Mouse (Mus musculus) testis, postnatal 14 days (tissue): ENCODE measurements at regions not wholly inside any gene's neighbourhood (a gene's known extent, or its start where the extent isn't known, plus 50 kb on each side); places are given as distances from the start of the nearest gene placed in this dataset.
"Not testable (repeated sequence)": the region's sequence is repeated elsewhere in the genome, so short reads cannot be mapped to it uniquely, and the experiment has no call there.

Experiments
- DNase-seq: peaks from one replicate; pipeline ENCODE4 v3.0.0; 2021; ENCODE audit warnings: low spot score

DNA sequence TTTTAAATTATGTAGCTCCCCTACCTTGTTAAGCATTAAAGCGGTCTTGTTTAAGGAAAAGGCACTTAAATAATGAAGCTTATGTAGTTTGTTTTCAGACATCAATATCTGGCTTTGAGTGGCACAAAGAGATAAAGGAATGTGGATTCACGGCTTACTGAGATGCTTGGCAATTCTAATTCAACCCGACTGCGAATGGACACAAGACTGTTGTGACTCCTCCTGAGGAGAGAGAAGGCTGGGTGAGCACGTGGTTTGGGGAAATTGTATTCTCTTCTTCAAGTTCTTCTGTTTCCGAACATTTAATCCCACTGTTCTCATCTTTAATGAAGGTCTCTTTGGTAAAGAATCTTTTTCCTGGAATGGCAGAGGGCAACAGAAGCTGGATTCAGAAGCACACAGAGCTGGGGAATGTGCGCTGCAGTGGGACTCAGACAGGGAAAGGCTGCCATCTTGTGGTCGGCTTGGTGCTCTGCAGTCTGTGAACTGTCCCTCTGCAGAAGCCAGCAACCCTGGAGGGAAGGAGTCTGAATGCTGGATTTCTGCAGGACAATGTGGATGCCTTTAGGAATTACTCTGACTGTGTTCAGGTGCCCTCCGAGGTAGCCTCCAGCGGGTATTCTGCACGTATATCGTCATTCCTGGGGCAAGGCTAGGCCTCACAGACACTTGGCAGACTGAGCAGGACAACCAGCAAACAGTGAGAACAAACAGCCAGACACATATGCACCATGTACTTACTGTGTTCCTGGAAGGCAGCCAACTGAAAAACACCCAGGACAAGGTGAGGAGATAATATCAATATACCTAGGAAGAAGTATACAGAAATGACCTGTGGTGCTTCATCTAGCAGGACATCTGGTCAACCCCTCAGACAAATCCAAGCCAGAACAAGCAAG, 54.0 kb upstream of the Pax1 start:
- DNase-seq: peak; percentile 49

DNA sequence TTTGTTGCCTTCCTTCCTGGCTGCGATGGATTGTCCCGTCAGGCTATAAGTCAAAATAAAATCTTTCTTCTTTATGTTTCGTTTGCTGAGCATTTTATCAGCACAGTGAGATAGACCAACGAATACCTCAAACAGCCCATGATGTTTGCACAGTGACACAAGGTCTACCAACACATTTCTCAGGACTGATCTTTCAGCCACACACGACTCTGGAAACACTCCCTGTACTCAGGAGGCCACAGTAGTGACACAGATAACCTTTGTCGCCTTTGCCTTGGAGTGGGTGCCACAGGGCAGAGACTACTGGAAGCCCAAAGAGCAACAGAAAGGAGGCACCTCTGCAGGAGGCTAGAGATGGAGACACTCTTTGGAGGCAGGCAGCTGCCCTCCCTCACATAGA, 55.0 kb upstream of the Pax1 start:
- DNase-seq: no peak

DNA sequence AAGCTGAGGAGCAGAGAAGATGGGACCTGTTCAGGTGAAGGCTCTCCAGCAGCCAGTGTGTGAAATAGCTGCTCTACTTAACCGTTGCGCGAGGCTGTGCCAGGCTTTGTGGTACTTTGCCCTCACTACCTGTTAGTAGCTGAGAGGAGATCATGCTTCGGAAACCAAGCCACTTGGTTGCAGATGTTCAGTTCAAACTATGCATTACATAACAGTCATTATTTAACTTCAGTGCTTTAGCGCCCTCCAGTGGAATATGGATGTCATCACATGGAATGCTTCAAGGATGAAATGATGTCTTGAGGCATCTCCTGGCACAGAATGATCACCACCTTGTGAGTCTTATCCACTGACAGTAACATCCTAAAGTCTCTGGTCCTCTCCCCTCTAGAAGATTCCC, 56.5 kb upstream of the Pax1 start:
- peak; percentile 22 for DNase-seq

DNA sequence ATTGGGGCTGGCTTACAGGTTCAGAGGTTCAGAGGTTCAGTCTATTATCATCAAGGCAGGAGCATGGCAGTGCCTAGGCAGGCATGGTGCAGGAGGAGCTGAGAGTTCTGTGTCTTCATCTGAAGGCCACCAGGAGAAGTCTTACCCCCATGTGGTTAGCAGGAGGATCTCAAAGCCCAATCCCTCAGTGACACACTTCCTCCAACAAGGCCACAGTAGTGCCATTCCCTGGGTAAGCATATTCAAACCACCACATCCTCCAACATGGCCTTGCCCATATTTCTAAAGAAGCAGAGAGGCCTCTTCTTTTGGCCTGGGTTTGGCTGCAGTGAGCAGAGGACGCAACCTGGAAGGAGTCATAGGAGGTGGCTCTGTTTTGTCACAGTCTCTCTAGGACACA, 61.2 kb upstream of the Pax1 start:
- no peak for DNase-seq

DNA sequence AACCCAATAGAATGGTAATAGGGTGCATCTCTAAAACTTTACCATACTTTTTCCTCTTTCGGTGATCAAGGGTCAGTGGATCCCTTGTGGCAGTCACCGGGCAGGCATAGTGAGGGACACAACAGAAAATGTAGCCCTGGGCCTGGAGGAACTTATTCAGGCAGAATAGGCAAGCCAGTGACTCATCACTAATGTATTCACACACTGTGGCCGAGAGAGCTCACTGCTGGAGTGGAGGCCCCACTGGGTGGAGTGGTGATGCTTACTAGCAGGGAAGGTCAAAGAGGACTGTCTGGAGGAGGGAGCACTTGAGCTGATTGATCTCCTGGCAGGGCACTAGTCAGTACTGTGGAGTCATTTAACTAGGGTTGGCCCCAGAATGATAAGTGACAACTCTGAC, 62.4 kb upstream of the Pax1 start:
- no peak for DNase-seq

DNA sequence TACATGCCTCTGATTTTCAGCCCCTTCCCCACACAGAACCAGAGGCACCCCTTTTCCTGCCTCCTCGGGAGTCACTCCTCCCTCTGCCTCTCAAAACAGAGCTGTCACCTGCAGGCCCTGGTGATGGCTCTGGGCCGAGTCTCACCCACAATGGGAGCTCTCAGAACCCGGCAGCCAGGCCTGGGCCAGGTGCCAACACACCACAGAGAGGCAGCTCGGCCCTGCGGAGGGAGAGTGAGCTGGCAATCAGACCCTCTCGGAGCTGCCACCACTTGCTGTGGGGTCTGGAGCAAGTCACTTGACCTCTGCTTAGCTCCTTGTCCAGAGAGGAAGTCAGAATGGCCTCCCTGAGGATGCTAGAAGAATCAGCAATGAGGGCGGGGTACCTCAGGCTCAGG, 63.2 kb upstream of the Pax1 start:
- DNase-seq: peak; percentile 16

DNA sequence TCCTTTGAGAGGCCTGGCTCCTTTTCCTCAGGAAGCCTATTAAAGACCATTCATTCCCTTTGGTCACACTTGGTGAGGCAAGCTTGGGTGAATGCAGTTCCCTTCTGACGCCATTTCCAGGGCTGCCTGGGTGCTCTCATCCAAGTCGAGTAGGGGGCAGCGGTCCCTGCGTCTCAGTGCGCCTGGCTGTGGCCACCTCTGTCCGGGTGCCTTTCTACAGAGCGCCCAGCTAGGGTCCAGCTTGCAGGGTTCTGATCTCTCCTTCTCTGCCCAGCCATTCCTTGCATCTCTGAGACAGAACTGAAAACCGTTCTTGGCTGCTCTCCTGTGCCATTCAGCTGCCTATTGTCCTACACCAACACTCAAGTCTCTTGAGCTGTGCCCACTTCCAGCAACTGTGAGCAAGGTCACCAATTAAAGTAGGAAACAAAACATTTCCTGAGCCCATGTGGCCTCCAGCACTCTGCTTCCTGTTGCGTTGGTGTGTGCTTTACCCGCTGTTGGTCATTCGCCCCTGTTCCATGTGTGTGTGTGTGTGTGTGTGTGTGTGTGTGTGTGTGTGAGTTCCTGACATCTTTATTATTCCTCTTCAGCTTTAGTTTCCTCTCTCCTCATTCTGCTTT, 63.7 kb upstream of the Pax1 start:
- no peak for DNase-seq

DNA sequence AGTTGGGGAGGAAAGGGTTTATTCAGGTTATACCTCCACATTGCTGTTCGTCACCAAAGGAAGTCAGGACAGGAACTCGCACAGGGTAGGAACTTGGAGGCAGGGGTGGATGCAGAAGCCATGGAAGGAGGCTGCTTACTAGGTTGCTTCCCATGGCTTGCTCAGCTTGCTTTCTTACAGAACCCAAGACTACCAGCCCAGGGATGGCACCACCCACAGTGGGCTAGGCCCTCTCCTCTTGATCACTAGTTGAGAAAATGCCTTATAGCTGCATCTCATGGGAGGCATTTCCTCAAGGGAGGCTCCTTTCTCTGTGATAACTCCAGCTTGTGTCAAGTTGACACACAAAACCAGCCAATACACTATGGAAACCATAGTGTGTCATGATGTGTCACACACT, 66.8 kb upstream of the Pax1 start:
- not testable (repeated sequence) for DNase-seq

DNA sequence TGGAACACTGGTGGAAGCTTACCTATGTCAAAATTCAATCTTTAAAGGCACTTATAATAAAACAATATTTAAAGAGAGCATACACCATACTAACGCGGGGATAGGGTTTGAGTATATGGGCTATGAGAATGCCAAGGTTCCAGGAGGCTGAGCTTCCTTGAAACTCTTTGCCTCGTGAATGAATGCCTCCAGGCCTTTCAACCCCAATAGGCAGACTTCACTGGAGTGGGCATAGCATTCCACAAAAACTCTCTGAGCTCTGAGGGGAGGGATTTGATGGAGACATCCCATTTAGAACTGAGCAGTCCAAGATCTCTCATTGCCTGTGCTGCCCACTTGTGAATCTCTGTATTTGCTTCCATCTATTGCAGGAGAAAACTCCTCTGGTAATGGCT, 68.4 kb upstream of the Pax1 start:
- no peak for DNase-seq

DNA sequence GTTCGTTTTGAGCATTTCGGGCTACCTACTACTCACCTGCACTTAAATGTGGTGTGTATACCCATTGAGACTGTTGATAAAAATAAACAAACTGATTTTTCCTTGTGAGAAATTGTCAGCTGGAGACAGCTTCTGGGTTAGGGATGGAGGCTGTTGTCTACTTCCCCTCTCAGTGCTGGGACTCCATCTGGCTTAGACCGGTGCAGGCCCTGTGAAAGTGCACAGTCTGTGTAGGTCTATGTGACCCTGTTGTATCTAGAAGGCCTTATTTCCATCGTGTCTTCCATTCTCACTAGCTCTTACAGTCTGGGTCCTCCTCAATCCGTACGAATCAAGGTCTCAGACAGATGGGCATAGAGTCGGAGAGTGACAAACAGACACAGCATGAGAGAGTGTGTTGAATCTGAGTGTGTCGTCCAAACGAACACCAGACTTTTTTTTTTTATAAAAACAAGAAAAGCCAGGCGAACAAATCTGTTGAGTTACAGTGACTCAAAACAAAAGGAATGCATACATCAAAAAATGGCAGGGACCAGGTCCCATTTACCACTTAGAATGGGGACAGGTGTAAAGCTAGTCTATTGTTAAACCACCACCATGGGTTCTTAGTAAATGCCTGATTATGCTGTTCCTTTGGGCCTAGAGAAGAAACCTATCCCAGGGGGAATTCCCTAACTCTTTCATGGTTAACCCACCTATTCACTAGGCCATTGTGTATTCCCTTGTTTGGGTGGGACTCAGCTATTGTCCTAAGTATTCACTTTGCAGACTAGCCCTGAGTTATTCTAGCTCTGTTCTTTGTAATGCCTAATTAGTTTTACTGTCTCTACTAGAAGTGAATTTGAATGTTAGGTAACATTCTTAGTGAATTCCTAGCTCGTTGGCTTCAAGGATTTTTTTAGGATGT, 69.1 kb upstream of the Pax1 start:
- no peak for DNase-seq

DNA sequence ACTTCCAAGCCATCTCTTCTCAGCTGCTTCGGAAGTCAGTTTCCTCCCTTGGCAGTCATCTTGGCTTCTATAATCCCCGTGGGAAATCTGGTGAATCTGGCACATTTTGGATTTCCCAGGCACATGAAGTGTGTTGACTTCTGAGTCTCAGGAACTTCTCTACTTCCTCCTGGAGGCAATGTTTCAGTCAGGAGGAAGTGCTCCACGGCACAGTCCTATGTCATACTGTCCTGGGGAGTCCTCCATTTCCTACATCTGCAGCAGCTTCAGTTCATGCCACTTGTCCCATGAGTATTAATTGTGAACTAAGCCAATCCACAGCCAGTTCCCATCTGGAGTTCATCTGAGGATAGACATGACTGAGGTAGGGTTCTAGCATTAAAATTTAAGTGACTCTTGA, 78.3 kb upstream of the Pax1 start:
- no peak for DNase-seq

DNA sequence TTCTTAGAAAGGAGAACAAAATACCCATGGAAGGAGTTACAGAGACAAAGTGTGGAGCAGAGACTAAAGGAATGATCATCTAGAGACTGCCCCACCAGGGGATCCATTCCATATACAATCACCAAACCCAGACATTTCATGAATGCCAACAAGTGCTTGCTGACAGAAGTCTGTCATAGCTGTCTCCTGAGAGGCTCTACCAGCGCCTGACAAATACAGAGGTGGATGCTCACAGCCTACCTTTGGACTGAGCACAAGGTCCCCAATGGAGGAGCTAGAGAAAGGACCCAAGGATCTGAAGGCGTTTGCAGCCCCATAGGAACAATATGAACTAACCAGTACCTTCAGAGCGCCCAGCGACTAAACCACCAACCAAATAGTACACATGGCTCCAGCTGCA, 83.6 kb upstream of the Nkx2-2 start:
- no peak for DNase-seq

DNA sequence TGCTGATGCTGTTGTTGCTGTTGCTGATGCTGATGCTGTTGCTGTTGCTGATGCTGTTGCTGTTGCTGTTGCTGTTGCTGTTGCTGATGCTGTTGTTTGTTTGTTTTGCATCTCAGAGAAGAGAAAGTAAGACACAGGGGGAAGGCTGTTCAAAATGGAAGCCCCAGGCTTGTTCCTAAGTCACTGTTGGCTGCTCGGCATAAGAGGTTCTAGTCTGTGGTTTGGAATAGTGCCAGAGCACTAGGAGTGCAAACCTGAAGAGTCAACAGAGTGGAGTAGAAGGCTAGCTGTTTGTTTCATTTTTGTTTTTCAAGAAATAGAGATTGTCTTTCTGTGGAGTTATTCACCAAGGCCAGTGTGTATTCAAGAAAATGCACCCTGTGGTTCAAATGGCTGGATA, 75.1 kb upstream of the Nkx2-2 start:
- no peak for DNase-seq

DNA sequence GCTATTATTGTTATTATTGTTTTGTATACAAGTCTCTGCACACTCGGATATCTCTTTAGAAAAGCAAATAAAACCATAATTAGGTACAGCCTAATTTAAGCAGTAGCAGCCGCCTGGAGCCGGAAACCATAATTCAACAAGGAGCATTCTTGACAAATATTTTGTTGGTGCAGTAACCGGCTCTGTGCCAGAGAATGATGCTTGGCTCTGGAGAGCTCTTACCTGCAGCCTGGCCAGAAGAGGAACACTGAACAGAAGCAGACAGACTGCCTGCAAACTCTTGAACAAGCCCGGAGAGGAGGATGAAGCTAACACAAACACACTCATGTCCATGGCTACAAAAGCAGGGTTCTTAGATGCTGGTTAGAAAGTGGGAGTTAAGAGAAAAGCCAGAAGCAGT, 73.9 kb upstream of the Nkx2-2 start:
- DNase-seq: no peak

DNA sequence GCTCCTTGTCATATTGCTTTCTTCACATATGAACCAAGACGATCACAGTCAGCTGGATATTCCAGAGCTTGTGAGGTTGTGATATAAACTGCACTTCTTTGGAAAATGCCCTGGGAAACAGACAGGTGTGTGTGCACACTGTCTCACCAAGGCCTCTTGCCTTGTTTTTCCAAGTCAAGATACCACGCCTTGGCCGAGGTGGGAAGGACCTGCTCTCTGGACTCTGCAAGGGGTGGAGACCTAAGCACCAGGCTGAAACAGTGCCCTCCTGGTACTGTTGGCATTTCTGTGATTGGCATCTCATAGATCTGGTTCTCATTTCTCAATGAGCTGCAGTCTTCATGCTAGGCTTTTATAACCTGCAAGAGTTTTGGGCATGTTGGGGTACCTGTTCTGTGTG, 73.2 kb upstream of the Nkx2-2 start:
- DNase-seq: no peak

DNA sequence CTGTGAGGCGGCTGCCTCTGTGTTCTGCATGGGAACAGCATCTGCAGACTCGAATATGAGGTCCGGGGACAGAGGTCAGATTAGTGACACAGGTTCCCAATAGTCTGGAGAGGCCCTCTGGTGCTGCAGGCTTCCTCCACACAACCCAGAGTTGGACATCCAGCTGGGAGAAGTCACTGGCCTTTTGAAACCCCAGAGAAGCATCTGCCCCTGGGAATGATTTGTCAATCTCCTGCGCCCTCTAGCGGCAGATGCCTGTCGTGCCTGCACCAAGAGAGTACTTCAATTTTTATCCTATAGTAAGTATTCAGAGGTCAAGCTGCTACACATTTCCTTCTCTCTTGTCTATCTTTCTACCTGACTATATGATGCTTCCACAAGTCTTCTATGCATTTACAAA, 62.7 kb upstream of the Nkx2-2 start:
- DNase-seq: peak; percentile 18

DNA sequence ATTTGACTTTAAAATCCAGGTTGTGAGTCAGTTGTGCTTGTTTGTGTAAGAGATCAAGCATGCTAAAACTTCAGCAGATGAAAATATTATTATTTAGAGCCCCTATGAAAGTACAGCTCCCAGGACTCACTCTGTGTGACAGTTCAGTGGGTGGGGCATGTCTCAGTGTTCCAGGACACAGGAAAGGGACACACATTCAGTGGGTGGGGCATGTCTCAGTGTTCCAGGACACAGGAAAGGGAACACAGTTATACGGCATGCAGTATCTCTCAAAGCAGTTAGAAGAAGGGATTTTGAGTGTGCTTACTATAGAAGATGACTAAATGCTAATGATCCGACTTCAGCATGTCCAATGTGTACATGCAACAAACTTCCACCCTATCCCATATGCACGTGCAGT, 60.9 kb upstream of the Nkx2-2 start:
- no peak for DNase-seq

DNA sequence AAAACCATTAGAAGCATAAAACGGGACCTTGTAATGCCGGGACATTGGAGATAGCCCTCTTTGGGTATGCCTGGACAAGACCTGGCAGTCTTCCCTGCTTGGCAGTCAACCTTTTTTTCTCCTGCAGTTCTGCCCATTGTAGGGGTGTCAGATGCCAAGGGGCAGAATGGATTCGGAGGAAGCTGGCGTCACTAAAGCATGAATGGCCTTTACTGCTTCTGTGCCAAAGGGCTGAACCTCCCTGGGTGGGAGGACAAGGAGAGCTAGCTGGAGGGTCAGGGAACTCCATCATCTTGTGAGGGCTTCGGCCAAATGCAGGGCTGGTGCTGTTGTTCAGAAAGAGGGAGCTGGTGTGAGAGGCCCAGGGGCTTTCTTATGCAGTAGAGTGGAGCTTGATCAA, 60.1 kb upstream of the Nkx2-2 start:
- DNase-seq: no peak

DNA sequence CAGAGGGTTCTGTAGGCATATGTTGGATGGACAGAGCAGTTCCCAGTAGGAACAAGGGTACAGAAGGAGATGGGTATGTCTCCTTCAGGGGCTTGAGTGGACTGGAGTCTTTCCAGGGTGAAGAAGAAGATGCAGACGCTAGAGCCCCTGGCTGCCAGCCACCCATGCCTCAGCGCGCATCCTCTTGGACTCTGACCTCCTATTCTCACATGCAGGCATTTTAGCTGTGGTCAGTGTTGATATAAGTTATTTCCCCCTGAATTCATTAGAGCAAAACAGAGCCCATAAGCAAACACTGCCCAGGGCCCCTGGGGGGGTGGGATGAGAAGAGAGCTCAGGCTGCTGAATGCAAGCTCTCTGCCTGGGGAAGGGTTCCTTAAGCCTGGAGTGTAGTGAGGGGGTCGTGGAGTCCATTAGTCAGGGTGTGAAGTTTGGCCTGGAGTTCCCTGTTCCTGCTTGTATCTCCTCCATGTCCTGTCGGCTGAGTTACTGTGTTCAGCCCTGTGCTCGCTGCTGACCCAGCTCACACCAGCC, 54.0 kb upstream of the Nkx2-2 start:
- DNase-seq: no peak

DNA sequence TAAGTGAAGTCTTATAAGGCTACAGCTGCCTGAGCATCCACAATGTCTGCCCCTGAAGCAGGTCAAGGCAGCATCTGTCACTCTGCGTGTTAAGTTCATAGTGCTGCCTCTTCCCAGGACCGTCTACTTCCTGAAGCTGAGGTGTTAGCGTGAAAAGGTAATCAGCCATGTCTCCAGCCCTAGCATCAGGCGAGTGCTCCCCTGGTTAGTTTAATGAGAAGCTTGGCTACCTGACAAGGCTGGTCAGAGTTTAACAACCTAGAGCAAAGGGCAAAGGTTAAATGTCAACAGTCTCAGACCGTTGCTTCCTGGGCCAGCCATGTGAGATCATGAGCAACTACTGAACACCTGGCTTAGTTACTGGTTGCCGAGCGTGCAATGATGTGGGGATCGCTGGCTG, 53.2 kb upstream of the Nkx2-2 start:
- no peak for DNase-seq

DNA sequence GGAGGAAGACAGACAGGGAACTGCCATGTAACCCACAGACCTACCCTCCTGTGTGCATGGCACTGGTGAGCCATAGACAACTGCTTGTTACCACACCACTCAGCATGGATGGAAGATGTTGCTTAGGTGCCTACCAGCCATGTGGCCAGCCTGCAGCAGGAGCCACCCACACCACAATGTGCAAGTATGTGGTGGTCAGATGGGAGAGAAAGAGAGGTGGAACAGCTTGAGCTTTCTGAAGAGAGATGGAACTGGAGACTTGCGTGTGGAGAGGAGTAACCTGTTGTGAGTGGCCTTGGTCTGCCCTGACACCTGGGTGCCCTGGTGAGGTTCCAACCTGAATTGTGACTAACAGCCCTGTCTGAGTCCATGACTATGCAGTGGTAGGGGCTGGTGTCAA, 50.4 kb upstream of the Nkx2-2 start:
- no peak for DNase-seq
